Mouse (Mus musculus) midbrain, postnatal 0 days (tissue): ENCODE results near the gene Smyd4. TPM values are rescaled to one million over a fixed set of nuclear protein-coding genes. Genes with fewer than 3 reads are reported as not detected.

Experiments
- ATAC-seq: fragments of 200-750 bp; cut with Nextera tagmentation; 2 replicates; pipeline ENCODE4 v1.8.0; 2017; ENCODE audit warnings: moderate number of reproducible peaks, mild to moderate bottlenecking, moderate TSS enrichment, moderate library complexity; ENCODE audit not compliant: low FRiP score
- DNase-seq: peaks from one replicate; pipeline ENCODE4 v3.0.0-alpha.2; 2015; ENCODE audit warnings: low spot score
- H3K27ac ChIP-seq: fragments of 300-500 bp; sonication (generic); 2 replicates; pipeline ENCODE4 v1.5.1; 2014; ENCODE audit warnings: low read depth, mild to moderate bottlenecking, low read length, mixed read lengths
- H3K27me3 ChIP-seq: fragments of 300-500 bp; sonication (generic); 2 replicates; pipeline ENCODE4 v1.6.1; 2014; ENCODE audit warnings: low read length, control low read depth, mixed read lengths; ENCODE audit not compliant: insufficient read depth
- H3K36me3 ChIP-seq: fragments of 300-500 bp; sonication (generic); 2 replicates; pipeline ENCODE4 v1.6.1; 2014; ENCODE audit warnings: low read length, control low read depth, mixed read lengths; ENCODE audit not compliant: insufficient read depth
- H3K4me1 ChIP-seq: fragments of 300-500 bp; sonication (generic); 2 replicates; pipeline ENCODE4 v1.6.1; 2014; ENCODE audit warnings: mild to moderate bottlenecking, control low read depth, antibody characterized with exemption, low read length, mixed read lengths; ENCODE audit not compliant: insufficient read depth
- H3K4me2 ChIP-seq: fragments of 300-500 bp; sonication (generic); 2 replicates; pipeline ENCODE4 v1.6.1; 2014; ENCODE audit warnings: low read depth, mild to moderate bottlenecking, low read length, mixed read lengths; ENCODE audit not compliant: poor library complexity, severe bottlenecking
- H3K4me3 ChIP-seq: fragments of 300-500 bp; sonication (generic); 2 replicates; pipeline ENCODE4 v1.5.1; 2014; ENCODE audit warnings: low read depth, mild to moderate bottlenecking, low read length, moderate library complexity
- H3K9ac ChIP-seq: fragments of 300-500 bp; sonication (generic); replicated peaks from 2 replicates; pipeline ENCODE4 v1.6.1; 2014; ENCODE audit warnings: mild to moderate bottlenecking, low read length, moderate library complexity, mixed read lengths; ENCODE audit not compliant: poor library complexity, severe bottlenecking
- H3K9me3 ChIP-seq: fragments of 300-500 bp; sonication (generic); 2 replicates; pipeline ENCODE4 v1.6.1; 2016; ENCODE audit warnings: low read length, control low read depth
- CTCF ChIP-seq: IDR thresholded peaks from 2 replicates; pipeline ENCODE4 v1.5.1; 2016; ENCODE audit warnings: antibody characterized with exemption, mild to moderate bottlenecking
- WGBS: fragments of 180-500 bp; shearing (Covaris S2); extraction: QIAGEN DNeasy Blood & Tissue Kit; methylation state at CpG from one replicate; pipeline ENCODE4 v1.1.7; 2014; 5-methylcytosine and 5-hydroxymethylcytosine counted together
- polyA plus RNA-seq: library from polyadenylated mRNA; unstranded; fragments of >200 nt; fragmentation: Nextera tagmentation; extraction: Ambion mirVana; gene quantifications from 2 replicates; pipeline ENCODE4 v1.2.1, GENCODE M21; 2015
- total RNA-seq: library from RNA; depleted of rRNA; stranded (reverse); fragments of >200 nt; gene quantifications from 2 replicates; pipeline ENCODE4 v1.2.3, GENCODE M21; 2014

Smyd4 gene
- total and polyA plus RNA-seq, 2 experiments from 2014 or later, result 16.7 to 16.8 TPM

GRCm38 (mm10) chr11:75404801-75405200 is 56.6 kb downstream of the Smyd4 start:
- WGBS, result 88% methylated on average over 6 of the region's 6 CpGs
- H3K4me1 ChIP-seq, result no peaks in the 10 kb centered on the region
- no peaks in the 10 kb centered on the region for H3K9me3 ChIP-seq
- no peak overlapping the region for H3K4me2 ChIP-seq
- ATAC-seq (no peak), DNase-seq (no peak)
- H3K27me3 ChIP-seq, result no peaks in the 10 kb centered on the region
- TF ChIP-seq CTCF, result no peak
- H3K27ac ChIP-seq, result no peak overlapping the region
- H3K9ac ChIP-seq, result no peak overlapping the region
- H3K4me3 ChIP-seq, result no peak overlapping the region
- H3K36me3 ChIP-seq, result no peaks in the 10 kb centered on the region

- H3K4me2 ChIP-seq, result no peak overlapping the region
Measured at GRCm38 (mm10) chr11:75406104-75406503, 57.9 kb downstream of the Smyd4 start.

GRCm38 (mm10) chr11:75406865-75407264 is 58.6 kb downstream of the Smyd4 start:
- H3K9me3 ChIP-seq, result no peaks in the 10 kb centered on the region
- no peaks in the 10 kb centered on the region for H3K4me1 ChIP-seq
- H3K27ac ChIP-seq, result no peak overlapping the region
- 36% methylated on average over 3 of the region's 3 CpGs for WGBS
- no peak overlapping the region for H3K9ac ChIP-seq
- H3K4me3 ChIP-seq, result no peak overlapping the region
- no peak overlapping the region for H3K4me2 ChIP-seq
- no peak for DNase-seq
- ATAC-seq, result no peak
- H3K36me3 ChIP-seq, result no peaks in the 10 kb centered on the region
- H3K27me3 ChIP-seq, result no peaks in the 10 kb centered on the region
- TF ChIP-seq CTCF, result peak; percentile 62

More at GRCm38 (mm10) chr11:75406104-75406503, 57.9 kb downstream of the Smyd4 start:
- H3K9me3 ChIP-seq, result no peaks in the 10 kb centered on the region
- H3K27me3 ChIP-seq, result no peaks in the 10 kb centered on the region
- WGBS, result 82% methylated on average over 4 of the region's 4 CpGs
- TF ChIP-seq CTCF, result no peak
- DNase-seq (no peak), ATAC-seq (no peak)
- H3K27ac ChIP-seq, result no peak overlapping the region
- no peaks in the 10 kb centered on the region for H3K4me1 ChIP-seq
- no peaks in the 10 kb centered on the region for H3K36me3 ChIP-seq
- no peak overlapping the region for H3K4me3 ChIP-seq
- no peak overlapping the region for H3K9ac ChIP-seq

- no peak overlapping the region for H3K9ac ChIP-seq
- H3K9me3 ChIP-seq, result no peaks in the 10 kb centered on the region
- no peaks in the 10 kb centered on the region for H3K36me3 ChIP-seq
- H3K4me3 ChIP-seq, result no peak overlapping the region
- no peak for ATAC-seq
- no peak overlapping the region for H3K27ac ChIP-seq
- no peaks in the 10 kb centered on the region for H3K27me3 ChIP-seq
- no peak for DNase-seq
- H3K4me1 ChIP-seq, result no peaks in the 10 kb centered on the region
- H3K4me2 ChIP-seq, result no peak overlapping the region
- TF ChIP-seq CTCF, result no peak
- 69% methylated on average over 17 of the region's 17 CpGs for WGBS
Measured at GRCm38 (mm10) chr11:75409679-75410575, 61.7 kb downstream of the Smyd4 start.

- Histone ChIP-seq H3K9ac (no peak overlapping the region), H3K4me3 (no peak overlapping the region), H3K36me3 (no peaks in the 10 kb centered on the region), H3K27ac (no peak overlapping the region), H3K4me1 (no peaks in the 10 kb centered on the region), H3K4me2 (no peak overlapping the region), H3K27me3 (no peaks in the 10 kb centered on the region), H3K9me3 (no peaks in the 10 kb centered on the region)
- DNase-seq, result no peak
- no peak for TF ChIP-seq CTCF
- WGBS, result 92% methylated on average over 7 of the region's 7 CpGs
- ATAC-seq, result no peak
Measured at GRCm38 (mm10) chr11:75410591-75410990, 62.4 kb downstream of the Smyd4 start.

GRCm38 (mm10) chr11:75415096-75415495 is 66.9 kb downstream of the Smyd4 start:
- 55% methylated on average over 7 of the region's 7 CpGs for WGBS
- no peak overlapping the region for H3K27ac ChIP-seq

More at GRCm38 (mm10) chr11:75415096-75415495, 66.9 kb downstream of the Smyd4 start:
- TF ChIP-seq CTCF, result no peak
- no peaks in the 10 kb centered on the region for H3K4me1 ChIP-seq
- H3K27me3 ChIP-seq, result no peaks in the 10 kb centered on the region
- H3K4me2 ChIP-seq, result no peak overlapping the region
- ATAC-seq (no peak), DNase-seq (no peak)
- H3K9ac ChIP-seq, result no peak overlapping the region
- H3K4me3 ChIP-seq, result no peak overlapping the region
- no peaks in the 10 kb centered on the region for H3K36me3 ChIP-seq
- H3K9me3 ChIP-seq, result no peaks in the 10 kb centered on the region
